Mouse (Mus musculus) neutrophil, adult 5-6 weeks (primary cell): Measurements from ENCODE around the gene Cradd. TPM values are rescaled to one million over a fixed set of nuclear protein-coding genes. Genes with fewer than 3 reads are reported as not detected.

Experiments used
- ATAC-seq: fragments of 151-379, 151-347 bp; 2 replicates; pipeline ENCODE4 v1.8.0; 2017; ENCODE audit warnings: mild to moderate bottlenecking, moderate TSS enrichment; ENCODE audit not compliant: insufficient number of reproducible peaks, poor library complexity, low FRiP score, severe bottlenecking; ENCODE audit errors: extremely low read depth
- total RNA-seq: library from RNA; stranded (forward); fragments of 200-1000 nt; gene quantifications from 2 replicates; pipeline ENCODE4 v1.2.3, GENCODE M21; 2017

Gene Cradd
- total RNA-seq, 1 experiment from 2014 or later: 9.5 TPM

DNA sequence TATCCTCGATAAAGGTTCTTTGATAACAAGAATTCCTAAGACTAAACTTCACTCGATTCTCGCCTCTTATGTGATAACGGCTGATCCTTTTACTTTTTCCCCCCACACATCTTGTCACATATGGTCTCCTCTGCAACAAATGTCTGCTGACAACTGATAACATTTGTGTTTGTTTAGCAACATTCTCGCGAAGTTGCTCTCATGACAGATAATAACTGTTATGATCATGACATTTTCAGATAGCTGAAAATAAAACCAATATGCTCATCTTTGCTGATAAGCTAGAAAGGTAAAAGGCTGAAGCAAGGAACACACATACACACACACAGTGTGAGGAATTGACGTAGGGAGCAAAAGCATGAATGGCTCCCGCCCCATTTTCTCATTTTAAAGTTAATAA, 34.1 kb downstream of the Cradd start:
- no peak for ATAC-seq

- ATAC-seq: no peak
These were observed 35.7 kb downstream of the Cradd start for GRCm38 (mm10) chr10:95288206-95288605.

GRCm38 (mm10) chr10:95287351-95287750, 36.6 kb downstream of the Cradd start:
- no peak for ATAC-seq

DNA sequence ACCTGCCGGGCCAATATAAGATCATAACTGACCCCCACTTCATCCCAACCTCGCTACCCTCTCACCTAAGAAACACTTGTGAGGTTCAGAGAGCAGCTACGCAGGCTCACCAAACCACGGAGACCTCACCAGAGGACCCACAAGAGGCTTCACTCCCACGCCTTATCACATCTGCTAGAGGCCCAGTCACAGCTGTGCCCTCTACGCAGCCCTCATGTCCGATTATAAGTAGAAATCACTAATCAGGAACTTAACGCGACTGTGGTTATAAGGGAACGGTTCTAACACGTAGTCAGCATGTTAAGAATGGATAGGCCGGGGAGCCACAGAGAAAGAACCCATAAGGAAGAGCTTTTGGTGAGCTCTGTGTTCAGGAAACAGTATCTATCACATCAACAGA, 40.5 kb downstream of the Cradd start:
- ATAC-seq: no peak

GRCm38 (mm10) chr10:95281996-95282395, 41.9 kb downstream of the Cradd start:
- ATAC-seq: no peak

- no peak for ATAC-seq
These were observed 42.4 kb downstream of the Cradd start for GRCm38 (mm10) chr10:95281466-95281990.

- no peak for ATAC-seq
These were observed 43.6 kb downstream of the Cradd start for GRCm38 (mm10) chr10:95280327-95280726.

- ATAC-seq: no peak
These were observed 44.5 kb downstream of the Cradd start for GRCm38 (mm10) chr10:95279459-95279858.

DNA sequence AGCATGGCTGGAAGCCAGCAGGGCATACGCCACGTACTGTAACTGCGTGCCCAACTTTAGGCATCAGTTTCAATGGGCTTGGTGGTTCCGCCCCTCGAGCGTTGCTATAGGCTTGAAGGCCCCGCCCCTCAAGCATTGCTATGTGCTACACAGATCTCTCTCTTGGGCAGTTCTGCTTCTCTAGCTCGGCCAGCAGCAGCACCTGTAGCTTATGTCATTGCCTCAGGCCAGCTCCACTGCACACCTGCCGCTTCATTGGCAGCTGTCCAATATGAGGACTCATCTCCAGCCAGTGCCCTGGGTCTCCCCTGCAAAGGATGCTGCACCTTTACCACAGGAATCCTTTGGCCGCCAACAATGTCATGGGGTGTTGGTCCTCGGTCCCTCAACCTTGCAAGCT, 45.8 kb downstream of the Cradd start:
- ATAC-seq: no peak

- ATAC-seq: no peak
These were observed 48.4 kb downstream of the Cradd start for GRCm38 (mm10) chr10:95275488-95275887.

- no peak for ATAC-seq
These were observed 50.7 kb downstream of the Cradd start for GRCm38 (mm10) chr10:95273226-95273625.

DNA sequence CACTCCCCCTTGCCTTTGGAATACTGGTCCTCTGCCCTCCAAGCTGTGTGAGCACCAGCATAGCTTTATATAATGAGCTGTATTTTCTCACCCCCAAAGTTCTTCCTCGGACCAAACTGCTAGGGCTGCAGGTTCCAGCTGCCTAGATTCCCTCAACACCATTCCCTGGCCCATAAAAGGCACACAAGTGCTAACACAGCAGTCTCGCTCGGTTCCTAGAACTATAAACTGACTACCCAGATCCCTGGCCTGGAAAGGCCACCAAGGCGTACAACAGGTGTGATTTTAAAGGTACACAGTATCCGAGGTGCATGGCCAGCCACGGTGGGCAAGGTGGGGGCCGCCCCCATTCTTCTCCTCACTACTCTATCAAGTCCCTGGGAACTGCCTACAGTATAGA, 54.8 kb downstream of the Cradd start:
- ATAC-seq: no peak

DNA sequence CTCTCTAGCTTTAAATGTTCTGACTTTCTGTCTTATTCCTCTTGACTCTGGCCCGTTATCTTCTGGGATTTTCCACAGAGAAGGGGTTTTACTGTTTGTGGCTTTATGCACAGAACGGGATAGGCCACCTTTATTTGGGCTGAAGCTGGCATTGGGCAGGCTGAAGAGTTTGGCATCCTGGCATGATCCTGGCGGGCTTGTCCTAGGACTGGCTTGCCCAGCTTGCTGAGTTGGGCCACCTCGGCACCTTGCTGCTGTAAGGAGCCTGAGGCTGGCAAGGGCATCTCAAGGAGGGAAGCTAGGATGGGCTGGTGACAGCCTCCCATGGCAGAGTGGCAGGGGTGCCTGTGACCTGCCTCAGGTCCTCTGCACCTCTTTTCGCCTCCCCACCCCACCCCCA, 55.6 kb downstream of the Cradd start:
- ATAC-seq: no peak

DNA sequence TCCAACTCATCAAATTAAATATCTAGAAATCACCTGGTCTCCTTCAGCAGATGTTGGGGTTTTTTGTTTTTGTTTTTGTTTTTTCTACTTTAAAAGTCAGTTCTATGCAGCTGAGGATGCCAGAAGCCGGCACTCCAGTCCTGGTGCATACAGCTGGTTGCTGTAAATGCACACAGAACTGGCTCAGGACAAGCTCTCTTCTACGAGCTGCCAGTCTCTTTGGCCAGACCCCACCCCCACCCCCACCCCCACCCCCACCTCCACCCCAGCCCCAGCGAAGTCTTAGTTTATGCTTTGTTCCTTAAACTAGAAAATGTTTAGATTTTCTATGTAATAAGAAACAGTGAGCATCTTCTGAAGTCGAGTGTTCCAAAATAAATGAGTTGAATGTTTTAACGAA, 57.0 kb downstream of the Cradd start:
- no peak for ATAC-seq

GRCm38 (mm10) chr10:95266041-95266762, 57.7 kb downstream of the Cradd start:
- ATAC-seq: no peak

DNA sequence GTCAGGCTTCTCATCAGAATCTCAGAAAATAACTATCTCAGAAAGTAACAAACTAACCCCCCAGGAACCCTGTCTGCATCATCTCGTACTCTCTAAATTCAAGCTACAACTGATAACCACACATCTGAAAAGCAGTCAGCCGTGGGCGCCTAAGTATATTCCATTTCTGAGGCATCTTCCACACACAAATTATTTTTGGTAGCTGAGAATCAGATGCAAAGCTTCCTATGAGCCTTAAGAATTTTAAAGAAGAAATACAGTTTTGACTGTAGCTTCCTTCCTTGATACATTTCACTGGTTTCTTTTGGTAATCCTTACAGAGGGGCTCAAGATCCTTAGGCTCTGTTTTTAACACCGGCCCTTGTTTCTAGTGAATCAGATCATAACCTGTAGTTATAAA, 58.4 kb downstream of the Cradd start:
- ATAC-seq: no peak

- ATAC-seq: no peak
These were observed 59.2 kb downstream of the Cradd start for GRCm38 (mm10) chr10:95264485-95265321.

GRCm38 (mm10) chr10:95262388-95262787, 61.5 kb downstream of the Cradd start:
- ATAC-seq: no peak

DNA sequence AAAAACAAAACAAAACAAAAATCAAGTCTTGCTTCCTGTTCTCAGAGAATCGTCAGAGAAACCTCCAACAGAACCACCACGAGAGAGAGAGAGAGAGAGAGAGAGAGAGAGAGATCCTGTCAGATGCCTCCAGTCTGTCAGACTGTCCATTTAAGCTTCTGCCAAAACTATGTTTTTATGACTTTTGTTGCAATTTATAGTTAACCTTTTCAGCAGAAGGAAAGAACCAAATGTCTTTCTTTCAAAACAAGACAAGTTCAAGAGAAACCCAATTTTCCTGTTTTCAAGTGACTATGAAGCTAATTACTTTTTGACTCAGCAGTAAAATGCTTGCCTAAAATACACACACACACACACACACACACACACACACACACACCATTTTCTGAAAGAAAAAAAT, 62.7 kb downstream of the Cradd start:
- ATAC-seq: no peak

GRCm38 (mm10) chr10:95260420-95260819, 63.5 kb downstream of the Cradd start:
- no peak for ATAC-seq
